Mouse (Mus musculus) left cerebral cortex, postnatal 4 days (tissue): ENCODE results near the gene Sbpl. TPM values are rescaled to one million over a fixed set of nuclear protein-coding genes. Genes with fewer than 3 reads are reported as not detected.

Experiments
- DNase-seq: peaks from one replicate; pipeline ENCODE4 v3.0.0-alpha.2; 2022
- intact Hi-C: fragments of 180-260 bp; cut with DNase I; formaldehyde crosslinking; loops from one replicate; pipeline ENCODE4 v1.15.1; 2025
- total RNA-seq, 2 experiments: library from RNA; stranded (reverse); gene quantifications; 2 replicates each; pipeline ENCODE4 v1.2.3; 2021

Sbpl gene
- total RNA-seq = not detected

DNA sequence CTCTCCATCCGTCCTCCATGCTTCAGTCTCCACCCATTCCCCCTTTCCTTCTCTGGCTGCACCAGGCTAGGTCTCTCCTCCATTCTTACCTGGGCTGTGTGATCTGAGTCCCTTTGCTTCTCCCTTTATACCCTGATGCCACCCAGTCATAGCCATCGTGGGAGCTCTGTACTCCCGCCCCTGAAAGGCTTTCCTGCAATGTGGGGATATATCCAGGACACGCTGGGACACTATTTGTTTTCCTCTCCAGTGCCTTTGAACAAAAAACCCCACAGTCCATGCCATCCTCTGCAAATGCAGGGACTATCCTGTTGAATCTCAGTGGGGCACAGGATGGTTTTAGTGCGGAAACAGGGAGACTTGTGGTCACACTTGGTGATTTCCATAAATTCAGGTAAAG is at the start of gene Sbpl:
TSS of gene Sbpl (minus strand) at position 101 of the 400 bp plus-strand sequence.
- DNase-seq = no peak
- intact Hi-C loops = no loop called here

- intact Hi-C loops = no loop called here
- no peak for DNase-seq
Observed at GRCm38 (mm10) chr17:24004071-24004665, 49.1 kb upstream of the Sbpl start.

DNA sequence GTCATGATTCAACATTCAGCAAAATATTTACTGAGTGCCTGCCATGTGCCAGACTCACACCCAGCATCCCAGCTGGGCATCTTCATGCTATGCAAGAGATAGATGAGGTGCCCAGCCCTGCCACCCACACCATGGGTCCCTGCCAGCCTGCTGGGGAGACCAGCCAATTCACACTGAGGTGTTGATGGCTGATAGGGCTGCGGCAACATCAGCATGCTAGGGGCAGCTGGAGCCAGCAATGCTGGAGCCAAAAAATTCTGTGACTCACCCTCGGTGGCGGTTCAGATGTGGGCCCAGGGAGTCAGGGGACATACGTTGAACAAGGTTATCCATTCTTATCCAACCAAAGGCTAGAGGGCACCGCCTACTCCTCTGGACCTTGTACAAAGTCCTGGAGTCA is 45.3 kb upstream of the Sbpl start:
- peak; percentile 35 for DNase-seq
- intact Hi-C loops = no loop called here

GRCm38 (mm10) chr17:23998383-23998782 is 43.3 kb upstream of the Sbpl start:
- intact Hi-C loops = no loop called here
- no peak for DNase-seq

DNA sequence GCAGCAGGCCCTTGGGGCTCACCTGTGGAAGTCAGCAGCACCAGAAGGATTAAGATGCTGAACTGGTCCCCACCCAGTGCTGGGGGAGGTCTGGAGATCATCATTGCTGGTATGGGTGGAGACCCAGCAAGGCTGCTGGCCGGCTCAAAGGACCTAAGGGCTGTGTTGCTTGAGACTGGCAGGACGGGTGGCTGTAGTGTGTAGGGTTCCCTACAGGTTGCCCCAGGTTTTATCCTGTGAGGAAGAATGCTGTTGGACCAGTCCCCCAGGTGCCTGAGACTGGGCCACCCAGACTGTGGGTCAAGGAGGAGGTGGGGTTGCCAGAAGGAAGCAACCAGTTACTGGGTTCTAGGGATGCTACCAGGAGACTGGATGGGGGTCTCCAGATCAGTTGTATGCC is 42.8 kb upstream of the Sbpl start, which contains the start of gene Prss22:
TSS of gene Prss22 (minus strand) at position 200 of the 400 bp plus-strand sequence.
- intact Hi-C loops = no loop called here
- no peak for DNase-seq

GRCm38 (mm10) chr17:23995421-23995820 is 40.3 kb upstream of the Sbpl start:
- DNase-seq = no peak
- intact Hi-C loops = no loop called here

DNA sequence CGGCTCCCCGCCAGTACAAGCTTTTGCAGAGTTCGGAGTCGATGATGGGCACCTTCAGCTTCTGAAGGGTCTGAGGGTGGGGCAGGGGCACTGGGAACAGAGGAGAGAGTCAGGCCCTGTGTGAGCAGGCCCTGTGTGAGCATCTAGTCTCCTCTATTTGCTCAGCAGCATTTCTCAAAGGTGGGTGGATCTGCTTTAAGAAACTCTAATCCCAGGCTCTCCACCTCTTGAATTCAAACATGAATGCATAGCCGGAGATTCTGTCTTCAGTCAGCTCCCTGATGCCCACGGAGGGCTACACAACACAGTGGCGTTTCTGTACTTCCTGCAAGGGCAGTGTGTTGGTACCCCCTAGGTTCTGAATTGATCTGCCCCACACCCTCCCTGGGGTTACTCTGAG is 39.6 kb upstream of the Sbpl start:
- intact Hi-C loops = no loop called here
- no peak for DNase-seq

GRCm38 (mm10) chr17:23993559-23994428 is 38.7 kb upstream of the Sbpl start:
- peak; percentile 95 for DNase-seq
- intact Hi-C loops = no loop called here

- intact Hi-C loops = no loop called here
- no peak for DNase-seq
Observed at GRCm38 (mm10) chr17:23992789-23993553, 37.9 kb upstream of the Sbpl start.

GRCm38 (mm10) chr17:23989802-23990201 is 34.7 kb upstream of the Sbpl start:
- no peak for DNase-seq
- intact Hi-C loops = no loop called here

DNA sequence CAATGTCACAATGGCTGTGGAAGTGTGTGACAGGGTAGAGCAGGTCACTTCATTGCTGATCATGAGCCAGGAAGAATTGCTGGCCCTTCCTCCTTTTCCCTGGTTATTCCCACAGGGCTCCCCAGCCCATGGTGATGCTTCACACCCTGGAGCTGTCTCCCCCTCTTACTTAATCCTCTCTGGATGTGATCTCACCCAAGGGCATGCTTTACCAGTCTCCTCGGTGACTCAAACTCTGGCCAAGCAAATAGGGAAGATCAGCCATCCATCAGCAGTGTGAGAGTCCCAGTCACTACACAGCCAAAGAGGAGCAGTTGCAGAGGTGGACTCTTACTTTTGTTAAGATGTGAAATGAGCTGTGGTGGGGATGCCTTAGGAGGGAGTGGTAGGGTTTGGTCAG is 29.9 kb upstream of the Sbpl start:
- DNase-seq = no peak
- intact Hi-C loops = no loop called here

- intact Hi-C loops = no loop called here
Observed at GRCm38 (mm10) chr17:23982912-23983311, 27.8 kb upstream of the Sbpl start.

DNA sequence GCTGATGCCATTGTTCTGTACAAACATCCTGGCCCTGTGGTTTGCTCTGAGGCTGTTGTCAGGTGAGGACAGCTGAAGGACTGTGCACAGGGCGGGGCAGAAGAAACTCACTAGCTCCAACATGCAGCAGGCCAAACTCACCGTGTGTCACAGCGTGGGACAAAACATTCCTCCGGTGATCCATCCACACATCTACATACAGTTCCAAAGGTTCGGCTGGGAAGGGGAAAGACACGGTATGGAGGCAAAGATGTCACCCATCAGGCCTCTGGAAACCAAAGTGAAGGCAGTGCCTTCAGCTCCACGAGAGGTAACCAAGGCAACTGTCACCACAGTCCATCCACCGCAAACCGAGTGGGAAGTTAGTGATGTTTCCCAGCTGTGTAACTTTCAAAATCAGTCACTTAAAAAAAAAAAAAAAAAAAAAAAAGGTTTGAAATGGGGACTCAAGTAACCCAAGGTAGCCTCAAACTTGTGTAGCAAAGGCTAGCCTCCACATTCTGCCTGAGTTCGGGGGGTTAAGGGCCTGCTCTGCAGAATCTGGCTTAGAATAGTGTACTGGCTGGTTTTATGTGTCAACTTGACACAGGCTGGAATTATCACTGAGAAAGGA is 25.3 kb upstream of the Sbpl start, which contains the start of gene Prss30:
TSS of gene Prss30 (minus strand) at position 270 of the 613 bp plus-strand sequence.
- intact Hi-C loops = no loop called here
- no peak for DNase-seq

More at GRCm38 (mm10) chr17:23982912-23983311, 27.8 kb upstream of the Sbpl start:
- no peak for DNase-seq

- intact Hi-C loops = no loop called here
- no peak for DNase-seq
Observed at GRCm38 (mm10) chr17:23979471-23979870, 24.4 kb upstream of the Sbpl start.

GRCm38 (mm10) chr17:23976665-23977064 is 21.6 kb upstream of the Sbpl start:
- no peak for DNase-seq
- intact Hi-C loops = no loop called here

GRCm38 (mm10) chr17:23971315-23971714 is 16.2 kb upstream of the Sbpl start:
- no peak for DNase-seq
- intact Hi-C loops = no loop called here

DNA sequence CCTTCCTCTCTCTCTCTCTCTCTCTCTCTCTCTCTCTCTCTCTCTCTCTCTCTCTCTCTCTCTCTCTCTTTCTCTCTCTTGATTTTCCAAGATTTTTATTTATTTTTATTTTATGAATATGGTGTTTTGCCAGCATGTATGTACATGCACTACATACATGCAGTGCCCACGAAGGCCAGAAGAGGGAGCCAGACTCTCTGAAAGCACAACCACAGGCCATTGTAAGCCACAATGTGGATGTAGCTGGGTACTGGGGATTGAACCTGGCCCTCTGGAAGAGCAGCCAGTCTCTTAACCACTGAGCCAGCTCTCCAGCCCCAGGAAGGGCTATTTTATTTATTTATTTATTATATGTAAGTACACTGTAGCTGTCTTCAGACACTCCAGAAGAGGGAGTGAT is 14.2 kb upstream of the Sbpl start:
- intact Hi-C loops = loop anchor here (10.0 kb wide), 1 partner anchor 194 kb away; the partner anchor contains the start of gene Flywch1
- DNase-seq = peak; percentile 78

DNA sequence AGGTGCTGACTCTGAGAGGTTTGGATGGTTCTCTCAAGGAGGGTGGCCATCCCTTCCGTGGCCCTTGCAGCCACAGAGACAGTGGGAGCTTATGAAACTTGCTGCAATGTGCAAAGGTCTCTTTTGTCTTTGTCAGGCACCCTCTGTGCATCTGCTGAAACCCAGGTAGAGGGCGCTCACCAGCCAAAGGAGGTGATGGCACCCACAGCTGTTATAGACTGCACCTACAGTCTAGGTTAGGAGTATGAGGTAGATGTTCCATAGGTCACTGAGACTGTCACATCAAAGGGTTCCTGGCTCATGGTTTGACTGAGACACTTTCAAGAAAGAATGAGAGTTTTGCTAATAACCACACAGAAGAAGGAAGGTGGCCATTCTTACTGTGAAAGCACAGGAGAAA is 13.7 kb upstream of the Sbpl start:
- intact Hi-C loops = loop anchor here (10.0 kb wide), 1 partner anchor 194 kb away; the partner anchor contains the start of gene Flywch1
- DNase-seq = no peak

- DNase-seq = no peak
- intact Hi-C loops = loop anchor here (10.0 kb wide), 1 partner anchor 192 kb away; the partner anchor contains the start of gene Flywch1
Observed at GRCm38 (mm10) chr17:23966658-23967401, 11.8 kb upstream of the Sbpl start.
